Mouse (Mus musculus): ENCODE measurements around the gene Pcsk7.

The Pcsk7 gene

GRCm38 (mm10) chr9:45906355-45907077 is at the start of gene Pcsk7, which contains the start of gene Rnf214:
Gene Pcsk7 (plus strand): TSS chr9:45906497.
Gene Rnf214 (minus strand): TSS chr9:45906911.
- DNase-seq, result peak; percentile 94 to 96

GRCm38 (mm10) chr9:45859364-45859763 is 46.9 kb upstream of the Pcsk7 start:
- no peak for DNase-seq

- no peak for DNase-seq
Observed at GRCm38 (mm10) chr9:45861813-45862212, 44.5 kb upstream of the Pcsk7 start.

GRCm38 (mm10) chr9:45869181-45869580 is 37.1 kb upstream of the Pcsk7 start:
- no peak for DNase-seq

- DNase-seq, result no peak
Observed at GRCm38 (mm10) chr9:45870265-45870664, 36.0 kb upstream of the Pcsk7 start.

- peak in 1 of 2 experiments; percentile 61 for DNase-seq
Observed at GRCm38 (mm10) chr9:45877928-45878327, 28.4 kb upstream of the Pcsk7 start.

GRCm38 (mm10) chr9:45893681-45894080 is 12.6 kb upstream of the Pcsk7 start:
- DNase-seq, result no peak

- no peak for DNase-seq
Observed at GRCm38 (mm10) chr9:45905196-45905595, 1.1 kb upstream of the Pcsk7 start.

- DNase-seq, result peak; percentile 50 to 59
Observed at GRCm38 (mm10) chr9:45905811-45906237, 473 bp upstream of the Pcsk7 start.

- no peak for DNase-seq
Observed at GRCm38 (mm10) chr9:45907078-45907428, 756 bp downstream of the Pcsk7 start.

GRCm38 (mm10) chr9:45910995-45911394 is 4.7 kb downstream of the Pcsk7 start:
- no peak for DNase-seq

GRCm38 (mm10) chr9:45911673-45912072 is 5.4 kb downstream of the Pcsk7 start:
- DNase-seq, result peak; percentile 59 to 76

GRCm38 (mm10) chr9:45915659-45916058 is 9.4 kb downstream of the Pcsk7 start:
- no peak for DNase-seq

GRCm38 (mm10) chr9:45917041-45917934 is 11.0 kb downstream of the Pcsk7 start:
- DNase-seq, result peak; percentile 76 to 88

GRCm38 (mm10) chr9:45919895-45920294 is 13.6 kb downstream of the Pcsk7 start:
- peak; percentile 51 to 63 for DNase-seq

GRCm38 (mm10) chr9:45929285-45929684 is 23.0 kb downstream of the Pcsk7 start:
- no peak for DNase-seq

GRCm38 (mm10) chr9:45931958-45932357 is 25.7 kb downstream of the Pcsk7 start:
- peak; percentile 52 to 75 for DNase-seq

- peak in 1 of 2 experiments; percentile 59 for DNase-seq
Observed at GRCm38 (mm10) chr9:45932571-45933415, 26.5 kb downstream of the Pcsk7 start.

GRCm38 (mm10) chr9:45935628-45936210 is 29.4 kb downstream of the Pcsk7 start, which contains the start of gene Tagln:
Gene Tagln (minus strand): TSS chr9:45936058.
- peak; percentile 81 to 90 for DNase-seq

GRCm38 (mm10) chr9:45936883-45937282 is 30.6 kb downstream of the Pcsk7 start:
- peak; percentile 83 to 84 for DNase-seq

- no peak for DNase-seq
Observed at GRCm38 (mm10) chr9:45938088-45938487, 31.8 kb downstream of the Pcsk7 start.

- no peak for DNase-seq
Observed at GRCm38 (mm10) chr9:45938952-45939637, 32.8 kb downstream of the Pcsk7 start.

All from lung, postnatal 4 days (tissue).